Mouse (Mus musculus): ENCODE measurements around the gene Slc9a9.

DNA sequence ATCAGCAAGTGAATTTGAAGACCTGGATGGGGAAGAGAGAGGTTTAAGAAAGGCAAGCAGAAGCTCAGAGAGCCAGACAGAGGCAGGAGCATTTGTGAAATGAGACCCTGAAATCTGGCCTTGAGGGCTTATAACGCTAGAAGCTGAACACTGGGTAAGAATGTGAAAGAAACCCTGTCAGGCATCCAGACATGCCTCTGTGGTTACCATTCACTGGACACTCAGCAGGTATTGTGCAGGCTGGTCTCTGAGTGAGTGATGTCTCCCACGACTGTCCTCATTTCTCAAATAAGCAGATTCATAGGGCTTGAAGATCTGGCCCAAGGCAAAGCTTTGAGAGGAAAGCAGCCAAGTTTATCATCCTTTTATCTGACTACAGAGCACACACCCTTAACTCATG is 596.5 kb downstream of the Slc9a9 start:
- TF ChIP-seq CTCF (IDR thresholded peaks at IDR 0.05; ENCODE audit: low read depth), result no peak
- no peak for TF ChIP-seq EP300 (IDR thresholded peaks at IDR 0.05; ENCODE audit: low read depth)
